Mouse (Mus musculus) E14TG2a.4 (cell line): ENCODE measurements at regions not wholly inside any gene's neighbourhood (a gene's known extent, or its start where the extent isn't known, plus 50 kb on each side); places are given as distances from the start of the nearest gene placed in this dataset.

Source experiments
- H3K27me3 ChIP-seq: 2 replicates; pipeline ENCODE4 v1.6.1; 2014; ENCODE audit warnings: low read length, control low read depth; ENCODE audit not compliant: insufficient read depth
- H3K36me3 ChIP-seq: 2 replicates; pipeline ENCODE4 v1.6.1; 2014; ENCODE audit warnings: low read length, control low read depth; ENCODE audit not compliant: insufficient read depth
- H3K4me1 ChIP-seq: replicated peaks from 2 replicates; pipeline ENCODE4 v1.6.1; 2014; ENCODE audit warnings: low read depth, low read length, control low read depth
- H3K4me3 ChIP-seq: replicated peaks from 2 replicates; pipeline ENCODE4 v1.5.1; 2014; ENCODE audit warnings: mild to moderate bottlenecking, low read length
- H3K9me3 ChIP-seq: 2 replicates; pipeline ENCODE4 v1.6.1; 2014; ENCODE audit warnings: low read length, control low read depth
- CTCF ChIP-seq: conservative IDR thresholded peaks from 2 replicates; pipeline ENCODE4 v1.5.1; 2014; ENCODE audit warnings: low read length
- NANOG ChIP-seq: IDR thresholded peaks from 2 replicates; pipeline ENCODE4 v1.6.1; 2014; ENCODE audit warnings: borderline replicate concordance, low read length, mixed read lengths
- POU5F1 ChIP-seq: IDR thresholded peaks from 2 replicates; pipeline ENCODE4 v1.6.1; 2014; ENCODE audit warnings: low read length, borderline replicate concordance

GRCm38 (mm10) chr12:27537507-27537906 lies 195.1 kb upstream of the Sox11 start:
- TF ChIP-seq POU5F1 (no peak), NANOG (no peak), CTCF (no peak)
- H3K9me3 ChIP-seq = no peaks in the 10 kb centered on the region
- H3K36me3 ChIP-seq = no peaks in the 10 kb centered on the region
- no peaks in the 10 kb centered on the region for H3K4me1 ChIP-seq
- no peak overlapping the region for H3K4me3 ChIP-seq
- no peaks in the 10 kb centered on the region for H3K27me3 ChIP-seq

DNA sequence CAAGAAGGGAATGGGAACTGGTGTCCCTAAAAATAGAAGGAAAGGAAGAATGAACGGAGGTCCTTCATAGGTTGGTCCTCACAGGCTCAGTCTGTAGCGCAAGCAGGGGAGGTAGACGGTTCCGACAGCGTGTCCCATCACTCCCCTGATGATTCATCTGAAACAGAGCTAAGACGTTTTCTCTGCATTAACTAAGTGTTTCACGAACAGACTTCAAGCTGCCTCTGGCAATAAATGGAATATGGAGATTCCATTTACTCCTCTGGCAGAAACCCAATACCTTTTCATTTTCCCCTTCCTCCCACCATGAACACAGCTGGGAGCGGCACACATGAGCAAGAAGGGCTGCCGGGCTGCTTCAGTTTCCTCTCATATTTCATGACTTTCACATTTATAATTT lies 194.6 kb upstream of the Sox11 start:
- no peak for TF ChIP-seq CTCF
- TF ChIP-seq POU5F1 = no peak
- TF ChIP-seq NANOG = no peak
- no peaks in the 10 kb centered on the region for H3K36me3 ChIP-seq
- H3K9me3 ChIP-seq = no peaks in the 10 kb centered on the region
- H3K4me3 ChIP-seq = no peak overlapping the region
- H3K4me1 ChIP-seq = no peaks in the 10 kb centered on the region
- no peaks in the 10 kb centered on the region for H3K27me3 ChIP-seq

GRCm38 (mm10) chr12:27525604-27526003 lies 183.2 kb upstream of the Sox11 start:
- H3K27me3 ChIP-seq = no peaks in the 10 kb centered on the region

GRCm38 (mm10) chr12:27513253-27513652 lies 170.9 kb upstream of the Sox11 start:
- H3K4me3 ChIP-seq = no peak overlapping the region

More at GRCm38 (mm10) chr12:27525604-27526003, 183.2 kb upstream of the Sox11 start:
- H3K4me3 ChIP-seq = no peak overlapping the region
- H3K36me3 ChIP-seq = no peaks in the 10 kb centered on the region
- H3K4me1 ChIP-seq = no peaks in the 10 kb centered on the region
- TF ChIP-seq CTCF = no peak
- no peak for TF ChIP-seq NANOG
- no peak for TF ChIP-seq POU5F1
- no peaks in the 10 kb centered on the region for H3K9me3 ChIP-seq

DNA sequence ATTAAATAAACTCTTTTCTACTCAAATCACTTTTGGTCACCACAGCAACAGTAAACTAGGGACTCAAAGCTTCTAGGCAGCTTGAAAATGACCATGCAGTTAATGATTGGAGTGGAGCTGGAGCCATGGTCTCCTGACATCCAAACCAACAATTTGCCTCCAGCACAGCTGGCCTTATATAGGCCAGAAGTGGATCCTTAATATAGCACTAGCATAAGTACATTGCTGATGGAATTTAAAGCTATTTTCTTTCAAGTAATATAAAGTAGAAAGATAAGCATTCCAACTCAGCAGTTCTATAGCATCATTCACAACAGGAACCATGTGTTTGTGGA lies 165.8 kb upstream of the Sox11 start:
- no peaks in the 10 kb centered on the region for H3K36me3 ChIP-seq
- H3K4me1 ChIP-seq = peaks cover 6% of the 10 kb centered on the region
- no peaks in the 10 kb centered on the region for H3K9me3 ChIP-seq
- TF ChIP-seq CTCF (no peak), POU5F1 (no peak)
- H3K27me3 ChIP-seq = peaks cover 4% of the 10 kb centered on the region; the same call in 1 of the 2 replicates
- no peak overlapping the region for H3K4me3 ChIP-seq

More at GRCm38 (mm10) chr12:27513253-27513652, 170.9 kb upstream of the Sox11 start:
- H3K4me1 ChIP-seq = no peaks in the 10 kb centered on the region
- H3K9me3 ChIP-seq = no peaks in the 10 kb centered on the region
- TF ChIP-seq NANOG = no peak
- no peak for TF ChIP-seq POU5F1
- TF ChIP-seq CTCF = no peak
- no peaks in the 10 kb centered on the region for H3K36me3 ChIP-seq
- H3K27me3 ChIP-seq = no peaks in the 10 kb centered on the region

GRCm38 (mm10) chr12:27507523-27508225 lies 165.3 kb upstream of the Sox11 start:
- Histone ChIP-seq H3K4me1 (peaks cover 11% of the 10 kb centered on the region), H3K27me3 (peaks cover 4% of the 10 kb centered on the region; the same call in 1 of the 2 replicates), H3K4me3 (no peak overlapping the region), H3K9me3 (no peaks in the 10 kb centered on the region), H3K36me3 (no peaks in the 10 kb centered on the region)
- TF ChIP-seq CTCF = no peak
- no peak for TF ChIP-seq NANOG
- no peak for TF ChIP-seq POU5F1

DNA sequence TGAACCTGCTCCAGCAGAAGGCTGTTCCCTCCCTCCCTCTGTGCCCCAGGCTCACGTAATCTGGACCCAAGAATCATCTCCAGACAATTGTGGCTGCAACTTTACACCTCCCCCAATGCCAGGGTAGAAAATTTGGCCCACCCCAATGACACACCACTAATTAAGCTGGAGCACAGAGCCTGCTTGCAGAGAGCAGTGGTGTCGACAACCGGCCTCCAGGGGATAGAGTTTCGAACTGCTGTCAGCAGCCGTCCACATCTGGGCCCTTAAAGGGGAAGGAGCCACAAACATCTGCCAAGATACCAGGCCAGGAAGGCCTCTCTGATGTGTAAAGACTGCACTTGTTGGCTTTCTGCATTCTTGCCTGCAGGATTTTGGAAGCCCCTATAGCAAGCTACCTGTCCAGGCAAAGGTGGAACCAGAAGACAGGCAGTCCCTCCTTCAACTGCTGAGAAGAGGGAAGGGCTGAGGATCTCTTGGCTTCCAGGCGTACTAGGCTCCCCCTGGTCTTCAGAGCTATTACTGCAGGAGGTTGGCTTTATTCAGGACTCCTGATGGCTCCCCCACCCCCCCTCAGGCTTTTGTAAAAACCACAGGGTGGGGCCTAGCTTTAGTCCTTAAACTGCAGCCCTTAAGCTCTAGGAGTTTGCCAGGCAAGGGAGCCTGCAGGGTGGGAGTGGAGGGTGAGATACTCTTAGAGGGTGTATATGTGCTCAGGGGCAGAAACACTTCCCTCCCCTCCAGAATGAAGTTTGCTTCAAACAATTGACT lies 160.5 kb upstream of the Sox11 start:
- no peak for TF ChIP-seq NANOG
- 0 out of 2 replicates have a peak, but pooled peaks have one; percentile 11 for TF ChIP-seq CTCF
- H3K4me3 ChIP-seq = no peak overlapping the region; the same call in 1 of the 2 replicates
- peaks cover 4% of the 10 kb centered on the region; the same call in 1 of the 2 replicates for H3K27me3 ChIP-seq
- no peaks in the 10 kb centered on the region for H3K9me3 ChIP-seq
- H3K36me3 ChIP-seq = no peaks in the 10 kb centered on the region
- peaks cover 15% of the 10 kb centered on the region for H3K4me1 ChIP-seq

GRCm38 (mm10) chr12:27500516-27500915 lies 158.1 kb upstream of the Sox11 start:
- TF ChIP-seq POU5F1 (no peak), NANOG (no peak), CTCF (no peak)
- Histone ChIP-seq H3K4me3 (no peak overlapping the region), H3K4me1 (peaks cover 15% of the 10 kb centered on the region), H3K36me3 (no peaks in the 10 kb centered on the region), H3K27me3 (peaks cover 4% of the 10 kb centered on the region; the same call in 1 of the 2 replicates), H3K9me3 (no peaks in the 10 kb centered on the region)

GRCm38 (mm10) chr12:27499276-27499675 lies 156.9 kb upstream of the Sox11 start:
- Histone ChIP-seq H3K4me3 (no peak overlapping the region), H3K36me3 (no peaks in the 10 kb centered on the region), H3K9me3 (no peaks in the 10 kb centered on the region), H3K27me3 (no peaks in the 10 kb centered on the region), H3K4me1 (peaks cover 15% of the 10 kb centered on the region)
- no peak for TF ChIP-seq POU5F1
- TF ChIP-seq NANOG = no peak
- no peak for TF ChIP-seq CTCF
